Mouse (Mus musculus): Measurements from ENCODE around the gene Krt36.

DNA sequence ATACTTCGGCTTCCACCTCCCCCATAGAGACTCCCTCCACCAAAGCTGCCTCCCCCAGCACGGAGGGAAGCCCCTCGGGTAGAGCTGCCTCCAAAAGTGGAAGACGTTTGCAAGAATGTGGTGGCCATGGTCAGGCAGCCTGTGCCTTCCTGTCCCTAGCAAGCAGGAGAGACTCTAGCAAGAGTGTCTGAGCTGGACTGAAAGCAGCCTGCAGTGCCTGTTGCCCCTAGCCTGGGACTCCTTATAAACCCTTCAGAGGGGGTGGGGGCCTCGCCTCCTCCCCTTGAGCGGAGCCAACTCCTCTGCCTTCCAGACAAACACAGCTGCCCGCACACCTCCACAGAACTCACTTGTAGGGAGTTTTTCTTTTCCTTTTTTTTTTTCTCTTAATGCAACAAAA lies 30.3 kb upstream of the Krt36 start, which contains the start of gene Krt15:
- TF ChIP-seq CTCF (IDR thresholded peaks at IDR 0.05; ENCODE audit: borderline replicate concordance, insufficient read depth, low read length) (no peak), POLR2A (IDR thresholded peaks at IDR 0.05; ENCODE audit: low read depth, low read length) (no peak)
